Mouse (Mus musculus): ENCODE results near the gene Efhd1. TPM values are rescaled to one million over a fixed set of nuclear protein-coding genes. Genes with fewer than 3 reads are reported as not detected.
A peak's percentile ranks its signal among the peaks of the same experiment; 100 is the strongest.

Gene Efhd1
- polyA plus RNA-seq, 1 experiment from 2014 or later, result 0.41 TPM

- peak overlapping the region; percentile 17; the same call in 1 of the 2 replicates for H3K4me2 ChIP-seq
- H3K36me3 ChIP-seq, result no peaks in the 10 kb centered on the region
- H3K4me3 ChIP-seq, result no peak overlapping the region
- ATAC-seq (ENCODE audit: borderline replicate concordance, extremely low read depth, low FRiP score, low TSS enrichment), result 0 out of 2 replicates have a peak, but pooled peaks have one; percentile 25
- peaks cover 14% of the 10 kb centered on the region for H3K4me1 ChIP-seq
- peak overlapping the region; percentile 13; the same call in 1 of the 2 replicates for H3K27ac ChIP-seq
- H3K9me3 ChIP-seq, result no peaks in the 10 kb centered on the region
- 10% methylated on average over 19 of the region's 20 CpGs for WGBS
- H3K9ac ChIP-seq, result no peak overlapping the region
- peaks cover 25% of the 10 kb centered on the region for H3K27me3 ChIP-seq
These were observed 6.7 kb downstream of the Efhd1 start for GRCm38 (mm10) chr1:87270641-87271467.

GRCm38 (mm10) chr1:87271596-87271995, 7.4 kb downstream of the Efhd1 start:
- no peaks in the 10 kb centered on the region for H3K36me3 ChIP-seq
- H3K27ac ChIP-seq, result no peak overlapping the region
- H3K4me3 ChIP-seq, result no peak overlapping the region
- H3K4me2 ChIP-seq, result no peak overlapping the region
- H3K27me3 ChIP-seq, result peaks cover 18% of the 10 kb centered on the region
- peaks cover 14% of the 10 kb centered on the region for H3K4me1 ChIP-seq
- H3K9ac ChIP-seq, result no peak overlapping the region
- H3K9me3 ChIP-seq, result no peaks in the 10 kb centered on the region
- WGBS, result 86% methylated on average over 1 of the region's 1 CpGs
- no peak for ATAC-seq (ENCODE audit: borderline replicate concordance, extremely low read depth, low FRiP score, low TSS enrichment)

GRCm38 (mm10) chr1:87272462-87272861, 8.3 kb downstream of the Efhd1 start:
- H3K36me3 ChIP-seq, result no peaks in the 10 kb centered on the region
- no peak overlapping the region for H3K9ac ChIP-seq
- H3K4me2 ChIP-seq, result no peak overlapping the region
- H3K27ac ChIP-seq, result no peak overlapping the region
- peaks cover 14% of the 10 kb centered on the region for H3K4me1 ChIP-seq
- no peak overlapping the region for H3K4me3 ChIP-seq
- ATAC-seq (ENCODE audit: borderline replicate concordance, extremely low read depth, low FRiP score, low TSS enrichment), result no peak
- 56% methylated on average over 3 of the region's 3 CpGs for WGBS
- no peaks in the 10 kb centered on the region for H3K9me3 ChIP-seq
- peaks cover 14% of the 10 kb centered on the region for H3K27me3 ChIP-seq

GRCm38 (mm10) chr1:87273514-87273942, 9.4 kb downstream of the Efhd1 start:
- Histone ChIP-seq H3K4me3 (no peak overlapping the region), H3K9me3 (no peaks in the 10 kb centered on the region), H3K27me3 (peaks cover 4% of the 10 kb centered on the region; the same call in 1 of the 2 replicates), H3K36me3 (no peaks in the 10 kb centered on the region), H3K27ac (no peak overlapping the region), H3K4me1 (peaks cover 14% of the 10 kb centered on the region), H3K4me2 (no peak overlapping the region), H3K9ac (no peak overlapping the region)
- 70% methylated on average over 3 of the region's 3 CpGs for WGBS
- no peak for ATAC-seq (ENCODE audit: borderline replicate concordance, extremely low read depth, low FRiP score, low TSS enrichment)

GRCm38 (mm10) chr1:87274134-87274533, 10.0 kb downstream of the Efhd1 start:
- 60% methylated on average over 4 of the region's 4 CpGs for WGBS
- no peaks in the 10 kb centered on the region for H3K36me3 ChIP-seq
- no peak overlapping the region for H3K9ac ChIP-seq
- H3K4me3 ChIP-seq, result no peak overlapping the region
- ATAC-seq (ENCODE audit: borderline replicate concordance, extremely low read depth, low FRiP score, low TSS enrichment), result no peak
- H3K27me3 ChIP-seq, result no peaks in the 10 kb centered on the region
- no peaks in the 10 kb centered on the region for H3K9me3 ChIP-seq
- H3K4me2 ChIP-seq, result no peak overlapping the region
- H3K4me1 ChIP-seq, result peaks cover 14% of the 10 kb centered on the region
- no peak overlapping the region for H3K27ac ChIP-seq

- WGBS, result 86% methylated on average over 12 of the region's 12 CpGs
- H3K9ac ChIP-seq, result no peak overlapping the region
- H3K4me3 ChIP-seq, result no peak overlapping the region
- H3K9me3 ChIP-seq, result no peaks in the 10 kb centered on the region
- no peaks in the 10 kb centered on the region for H3K36me3 ChIP-seq
- no peak overlapping the region for H3K4me2 ChIP-seq
- peaks cover 13% of the 10 kb centered on the region for H3K4me1 ChIP-seq
- H3K27me3 ChIP-seq, result no peaks in the 10 kb centered on the region
- H3K27ac ChIP-seq, result no peak overlapping the region
- ATAC-seq (ENCODE audit: borderline replicate concordance, extremely low read depth, low FRiP score, low TSS enrichment), result no peak
These were observed 11.0 kb downstream of the Efhd1 start for GRCm38 (mm10) chr1:87275151-87275550.

- 28% methylated on average over 2 of the region's 2 CpGs for WGBS
- no peak overlapping the region for H3K4me3 ChIP-seq
- H3K9me3 ChIP-seq, result no peaks in the 10 kb centered on the region
- H3K4me1 ChIP-seq, result peaks cover 4% of the 10 kb centered on the region
- no peaks in the 10 kb centered on the region for H3K27me3 ChIP-seq
- no peak overlapping the region for H3K27ac ChIP-seq
- no peak overlapping the region for H3K4me2 ChIP-seq
- no peak for ATAC-seq (ENCODE audit: borderline replicate concordance, extremely low read depth, low FRiP score, low TSS enrichment)
- no peak overlapping the region for H3K9ac ChIP-seq
- no peaks in the 10 kb centered on the region for H3K36me3 ChIP-seq
These were observed 11.9 kb downstream of the Efhd1 start for GRCm38 (mm10) chr1:87276056-87276455.

- H3K36me3 ChIP-seq, result no peaks in the 10 kb centered on the region
- H3K4me2 ChIP-seq, result no peak overlapping the region
- H3K4me3 ChIP-seq, result no peak overlapping the region
- H3K9ac ChIP-seq, result no peak overlapping the region
- H3K27me3 ChIP-seq, result no peaks in the 10 kb centered on the region
- WGBS, result 69% methylated on average over 5 of the region's 5 CpGs
- H3K4me1 ChIP-seq, result no peaks in the 10 kb centered on the region
- no peak for ATAC-seq (ENCODE audit: borderline replicate concordance, extremely low read depth, low FRiP score, low TSS enrichment)
- no peaks in the 10 kb centered on the region for H3K9me3 ChIP-seq
- no peak overlapping the region for H3K27ac ChIP-seq
These were observed 16.1 kb downstream of the Efhd1 start for GRCm38 (mm10) chr1:87280281-87280680.

GRCm38 (mm10) chr1:87281599-87282412, 17.6 kb downstream of the Efhd1 start:
- no peaks in the 10 kb centered on the region for H3K27me3 ChIP-seq
- H3K36me3 ChIP-seq, result no peaks in the 10 kb centered on the region
- WGBS, result 33% methylated on average over 20 of the region's 20 CpGs
- no peaks in the 10 kb centered on the region for H3K4me1 ChIP-seq
- no peak overlapping the region for H3K9ac ChIP-seq
- ATAC-seq (ENCODE audit: borderline replicate concordance, extremely low read depth, low FRiP score, low TSS enrichment), result no peak
- peak overlapping the region; percentile 30 for H3K4me2 ChIP-seq
- H3K4me3 ChIP-seq, result no peak overlapping the region
- no peak overlapping the region for H3K27ac ChIP-seq
- H3K9me3 ChIP-seq, result no peaks in the 10 kb centered on the region

GRCm38 (mm10) chr1:87282413-87282788, 18.2 kb downstream of the Efhd1 start:
- H3K4me2 ChIP-seq, result no peak overlapping the region
- WGBS, result 74% methylated on average over 6 of the region's 6 CpGs
- no peak for ATAC-seq (ENCODE audit: borderline replicate concordance, extremely low read depth, low FRiP score, low TSS enrichment)
- H3K36me3 ChIP-seq, result no peaks in the 10 kb centered on the region
- H3K27me3 ChIP-seq, result no peaks in the 10 kb centered on the region
- H3K9me3 ChIP-seq, result no peaks in the 10 kb centered on the region
- H3K27ac ChIP-seq, result no peak overlapping the region
- no peak overlapping the region for H3K9ac ChIP-seq
- no peak overlapping the region for H3K4me3 ChIP-seq
- H3K4me1 ChIP-seq, result no peaks in the 10 kb centered on the region

GRCm38 (mm10) chr1:87283410-87283960, 19.3 kb downstream of the Efhd1 start:
- H3K4me2 ChIP-seq, result no peak overlapping the region
- ATAC-seq (ENCODE audit: borderline replicate concordance, extremely low read depth, low FRiP score, low TSS enrichment), result no peak
- no peaks in the 10 kb centered on the region for H3K4me1 ChIP-seq
- 73% methylated on average over 10 of the region's 10 CpGs for WGBS
- H3K4me3 ChIP-seq, result no peak overlapping the region
- no peaks in the 10 kb centered on the region for H3K9me3 ChIP-seq
- H3K27me3 ChIP-seq, result no peaks in the 10 kb centered on the region
- H3K9ac ChIP-seq, result no peak overlapping the region
- H3K36me3 ChIP-seq, result no peaks in the 10 kb centered on the region
- no peak overlapping the region for H3K27ac ChIP-seq

- Histone ChIP-seq H3K36me3 (no peaks in the 10 kb centered on the region), H3K4me3 (no peak overlapping the region), H3K9me3 (no peaks in the 10 kb centered on the region), H3K4me1 (no peaks in the 10 kb centered on the region), H3K27me3 (no peaks in the 10 kb centered on the region), H3K27ac (no peak overlapping the region), H3K9ac (no peak overlapping the region), H3K4me2 (no peak overlapping the region)
- 76% methylated on average over 2 of the region's 2 CpGs for WGBS
- ATAC-seq (ENCODE audit: borderline replicate concordance, extremely low read depth, low FRiP score, low TSS enrichment), result no peak
These were observed 22.9 kb downstream of the Efhd1 start for GRCm38 (mm10) chr1:87287105-87287504.

Measured in lung, embryonic 15.5 days (tissue).